Mouse (Mus musculus): ENCODE results near the gene Mob3b. TPM values are rescaled to one million over a fixed set of nuclear protein-coding genes. Genes with fewer than 3 reads are reported as not detected.

Mob3b gene
- polyA plus RNA-seq, 1 experiment from 2014 or later, result 7.1 TPM

- no peak overlapping the region for H3K27ac ChIP-seq
- H3K9ac ChIP-seq, result no peak overlapping the region
- H3K4me2 ChIP-seq, result no peak overlapping the region
- H3K4me3 ChIP-seq, result no peak overlapping the region
- H3K4me1 ChIP-seq, result no peaks in the 10 kb centered on the region
- 78% methylated on average over 1 of the region's 1 CpGs for WGBS (ENCODE audit: insufficient replicate concordance)
- peaks cover 8% of the 10 kb centered on the region; the same call in 1 of the 2 replicates for H3K27me3 ChIP-seq (replicated peaks)
- ATAC-seq, result no peak
- H3K9me3 ChIP-seq (replicated peaks), result no peaks in the 10 kb centered on the region
- no peaks in the 10 kb centered on the region for H3K36me3 ChIP-seq
Observed at GRCm38 (mm10) chr4:34899322-34899721, 258.0 kb downstream of the Mob3b start.

Other genes starting within 250 kb of the Mob3b start
- 0.17 TPM in 1 of 2 replicates, not detected in the other for gene Ifnk, start 5.4 kb downstream of the Mob3b start, polyA plus RNA-seq (2016; fragmentation: Nextera tagmentation; extraction: Ambion mirVana)
- 3.4 and 4.8 TPM in 2 replicates for gene C9orf72, start 68.7 kb upstream of the Mob3b start, polyA plus RNA-seq (2016; fragmentation: Nextera tagmentation; extraction: Ambion mirVana)